Mouse (Mus musculus) stomach, postnatal 0 days (tissue): Measurements from ENCODE around the gene Ttn. TPM values are rescaled to one million over a fixed set of nuclear protein-coding genes. Genes with fewer than 3 reads are reported as not detected.

Experiments
- ATAC-seq: fragments of 200-750 bp; cut with Nextera tagmentation; 2 replicates; pipeline ENCODE4 v1.8.0; 2017; ENCODE audit not compliant: low FRiP score, low TSS enrichment
- DNase-seq: peaks from one replicate; pipeline ENCODE4 v3.0.0-alpha.2; 2016; ENCODE audit warnings: low spot score
- H3K27ac ChIP-seq: fragments of 300-500 bp; sonication (generic); replicated peaks from 2 replicates; pipeline ENCODE4 v1.5.1; 2014; ENCODE audit warnings: mild to moderate bottlenecking, control low read depth
- H3K27me3 ChIP-seq: fragments of 300-500 bp; sonication (generic); 2 replicates; pipeline ENCODE4 v1.6.1; 2014; ENCODE audit warnings: low read length; ENCODE audit not compliant: control insufficient read depth, insufficient read depth
- H3K36me3 ChIP-seq: fragments of 300-500 bp; sonication (generic); 2 replicates; pipeline ENCODE4 v1.6.1; 2014; ENCODE audit warnings: low read length, mixed read lengths; ENCODE audit not compliant: control insufficient read depth, insufficient read depth
- H3K4me1 ChIP-seq: fragments of 300-500 bp; sonication (generic); replicated peaks from 2 replicates; pipeline ENCODE4 v1.6.1; 2014; ENCODE audit warnings: antibody characterized with exemption; ENCODE audit not compliant: control insufficient read depth, insufficient read depth
- H3K4me2 ChIP-seq: fragments of 300-500 bp; sonication (generic); replicated peaks from 2 replicates; pipeline ENCODE4 v1.6.1; 2014; ENCODE audit warnings: low read depth, mild to moderate bottlenecking, control low read depth, moderate library complexity
- H3K4me3 ChIP-seq: fragments of 300-500 bp; sonication (generic); 2 replicates; pipeline ENCODE4 v1.5.1; 2014; ENCODE audit warnings: low read depth, low read length, control low read depth
- H3K9ac ChIP-seq: fragments of 300-500 bp; sonication (generic); 2 replicates; pipeline ENCODE4 v1.6.1; 2014; ENCODE audit warnings: mild to moderate bottlenecking, low read length, control low read depth, mixed read lengths
- H3K9me3 ChIP-seq: fragments of 300-500 bp; sonication (generic); 2 replicates; pipeline ENCODE4 v1.6.1; 2016; ENCODE audit warnings: low read length; ENCODE audit not compliant: control insufficient read depth
- CTCF ChIP-seq: IDR thresholded peaks from 2 replicates; pipeline ENCODE4 v1.5.1; 2016; ENCODE audit warnings: antibody characterized with exemption, low read depth, mild to moderate bottlenecking, moderate library complexity
- EP300 ChIP-seq: optimal IDR thresholded peaks from 2 replicates; pipeline ENCODE3; 2016; ENCODE audit warnings: antibody characterized with exemption
- WGBS: fragments of 180-500 bp; shearing (Covaris S2); extraction: QIAGEN DNeasy Blood & Tissue Kit; methylation state at CpG from one replicate; pipeline ENCODE4 v1.1.7; 2014; 5-methylcytosine and 5-hydroxymethylcytosine counted together
- polyA plus RNA-seq: library from polyadenylated mRNA; unstranded; fragments of >200 nt; fragmentation: Nextera tagmentation; extraction: Ambion mirVana; gene quantifications from 2 replicates; pipeline ENCODE4 v1.2.1, GENCODE M21; 2015

Ttn gene
- polyA plus RNA-seq, 1 experiment from 2014 or later, result 0.70 TPM

- Histone ChIP-seq H3K36me3 (no peaks in the 10 kb centered on the region), H3K4me1 (no peaks in the 10 kb centered on the region), H3K4me3 (no peak overlapping the region), H3K27me3 (no peaks in the 10 kb centered on the region), H3K4me2 (no peak overlapping the region), H3K9me3 (no peaks in the 10 kb centered on the region), H3K27ac (no peak overlapping the region), H3K9ac (no peak overlapping the region)
- WGBS, result 56% methylated on average over 7 of the region's 7 CpGs
- no peak for DNase-seq
- ATAC-seq, result no peak
- TF ChIP-seq CTCF, result no peak
- no peak for TF ChIP-seq EP300
Measured at GRCm38 (mm10) chr2:76928298-76928697, 54.0 kb downstream of the Ttn start.

- H3K4me3 ChIP-seq, result no peak overlapping the region
- H3K4me2 ChIP-seq, result no peak overlapping the region
- H3K4me1 ChIP-seq, result no peaks in the 10 kb centered on the region
- no peaks in the 10 kb centered on the region for H3K27me3 ChIP-seq
- 63% methylated on average over 12 of the region's 12 CpGs for WGBS
- peak; percentile 56 for TF ChIP-seq CTCF
- TF ChIP-seq EP300, result no peak
- DNase-seq (no peak), ATAC-seq (no peak)
- no peak overlapping the region for H3K27ac ChIP-seq
- no peaks in the 10 kb centered on the region for H3K36me3 ChIP-seq
- H3K9ac ChIP-seq, result no peak overlapping the region
- no peaks in the 10 kb centered on the region for H3K9me3 ChIP-seq
Measured at GRCm38 (mm10) chr2:76926927-76927326, 55.4 kb downstream of the Ttn start.

GRCm38 (mm10) chr2:76914959-76915358 lies 67.4 kb downstream of the Ttn start:
- Histone ChIP-seq H3K27ac (no peak overlapping the region), H3K9me3 (no peaks in the 10 kb centered on the region), H3K27me3 (no peaks in the 10 kb centered on the region), H3K4me1 (no peaks in the 10 kb centered on the region), H3K4me2 (no peak overlapping the region), H3K4me3 (no peak overlapping the region), H3K9ac (no peak overlapping the region), H3K36me3 (no peaks in the 10 kb centered on the region)
- WGBS, result 92% methylated on average over 10 of the region's 10 CpGs
- TF ChIP-seq CTCF (no peak), EP300 (no peak)
- ATAC-seq, result no peak
- no peak for DNase-seq

GRCm38 (mm10) chr2:76908705-76909457 lies 73.5 kb downstream of the Ttn start:
- ATAC-seq, result no peak

GRCm38 (mm10) chr2:76903351-76903750 lies 79.0 kb downstream of the Ttn start:
- H3K4me2 ChIP-seq, result no peak overlapping the region
- 80% methylated on average over 11 of the region's 11 CpGs for WGBS
- no peaks in the 10 kb centered on the region for H3K9me3 ChIP-seq
- ATAC-seq (no peak), DNase-seq (no peak)
- TF ChIP-seq CTCF (no peak), EP300 (no peak)
- no peak overlapping the region for H3K27ac ChIP-seq
- H3K4me3 ChIP-seq, result no peak overlapping the region
- H3K27me3 ChIP-seq, result no peaks in the 10 kb centered on the region
- H3K4me1 ChIP-seq, result no peaks in the 10 kb centered on the region
- no peaks in the 10 kb centered on the region for H3K36me3 ChIP-seq
- no peak overlapping the region for H3K9ac ChIP-seq

More at GRCm38 (mm10) chr2:76908705-76909457, 73.5 kb downstream of the Ttn start:
- Histone ChIP-seq H3K27me3 (no peaks in the 10 kb centered on the region), H3K4me3 (no peak overlapping the region), H3K36me3 (no peaks in the 10 kb centered on the region), H3K4me1 (no peaks in the 10 kb centered on the region), H3K4me2 (no peak overlapping the region), H3K9ac (no peak overlapping the region), H3K27ac (no peak overlapping the region), H3K9me3 (no peaks in the 10 kb centered on the region)
- TF ChIP-seq EP300 (no peak), CTCF (no peak)
- DNase-seq, result no peak
- WGBS, result 79% methylated on average over 15 of the region's 15 CpGs

GRCm38 (mm10) chr2:76901476-76902086 lies 80.8 kb downstream of the Ttn start:
- no peak for TF ChIP-seq EP300
- no peak for TF ChIP-seq CTCF

More at GRCm38 (mm10) chr2:76901476-76902086, 80.8 kb downstream of the Ttn start:
- no peaks in the 10 kb centered on the region for H3K36me3 ChIP-seq
- no peak overlapping the region for H3K27ac ChIP-seq
- H3K9ac ChIP-seq, result no peak overlapping the region
- no peaks in the 10 kb centered on the region for H3K27me3 ChIP-seq
- DNase-seq (no peak), ATAC-seq (no peak)
- no peak overlapping the region for H3K4me2 ChIP-seq
- H3K4me1 ChIP-seq, result no peaks in the 10 kb centered on the region
- H3K9me3 ChIP-seq, result no peaks in the 10 kb centered on the region
- H3K4me3 ChIP-seq, result no peak overlapping the region
- whole genome bisulfite sequencing, result 79% methylated on average over 24 of the region's 24 CpGs
